Mouse (Mus musculus) liver, adult 2 months (tissue): ENCODE measurements around the gene Ggt6.

Source experiments
- CTCF ChIP-seq: fragments of 200-500 bp; IDR thresholded peaks from 2 replicates; pipeline ENCODE4 v1.5.1; 2011; ENCODE audit warnings: low read depth, low read length, control low read depth
- POLR2A ChIP-seq: fragments of 200-500 bp; IDR thresholded peaks from 2 replicates; pipeline ENCODE4 v1.6.1; 2011; ENCODE audit warnings: low read length, control low read depth; ENCODE audit not compliant: insufficient read depth; ENCODE audit errors: extremely low read depth

DNA sequence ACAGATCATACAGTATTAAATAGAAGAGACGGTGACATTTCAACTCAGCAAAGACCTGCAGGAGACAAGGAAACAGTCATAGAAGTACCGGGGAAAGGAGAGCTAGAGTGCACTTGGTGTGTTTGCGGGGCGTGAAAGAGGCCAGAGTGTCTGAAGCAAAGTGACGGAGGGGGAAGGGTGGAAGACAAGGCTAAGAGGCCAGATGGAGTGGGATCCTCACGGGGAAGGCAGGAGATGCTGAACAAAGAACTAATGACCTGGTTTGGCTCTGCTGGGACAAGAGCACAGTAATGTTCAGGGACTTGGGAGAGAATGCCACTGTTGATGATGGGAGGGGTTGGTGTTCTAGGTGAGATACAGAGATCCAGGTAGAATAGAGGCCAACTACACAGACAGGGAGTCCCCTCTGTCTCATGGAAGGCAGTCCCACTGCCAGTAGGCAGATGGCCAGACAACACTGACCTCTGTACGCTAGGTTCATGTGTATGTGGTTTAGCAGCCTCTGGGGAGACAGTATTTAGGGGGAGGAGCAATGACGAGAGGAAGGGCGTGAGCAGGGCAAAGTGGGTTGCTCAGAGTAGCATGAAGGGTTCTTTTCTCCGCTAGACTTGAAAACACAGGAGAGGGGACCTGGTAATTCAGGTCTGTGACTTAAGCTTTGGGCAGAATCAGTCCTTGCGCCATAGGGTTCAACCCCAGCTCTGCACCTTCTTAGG lies 30.8 kb downstream of the Ggt6 start:
- TF ChIP-seq POLR2A (no peak), CTCF (no peak)
